Mouse (Mus musculus) yolk sac, embryonic 10.5 days (tissue): Measurements from ENCODE around the gene Lrguk.
A peak's percentile ranks its signal among the peaks of the same experiment; 100 is the strongest.

Source experiments
- DNase-seq: peaks from one replicate; pipeline ENCODE4 v3.0.0-alpha.2; 2017; ENCODE audit warnings: low spot score

Gene Lrguk

DNA sequence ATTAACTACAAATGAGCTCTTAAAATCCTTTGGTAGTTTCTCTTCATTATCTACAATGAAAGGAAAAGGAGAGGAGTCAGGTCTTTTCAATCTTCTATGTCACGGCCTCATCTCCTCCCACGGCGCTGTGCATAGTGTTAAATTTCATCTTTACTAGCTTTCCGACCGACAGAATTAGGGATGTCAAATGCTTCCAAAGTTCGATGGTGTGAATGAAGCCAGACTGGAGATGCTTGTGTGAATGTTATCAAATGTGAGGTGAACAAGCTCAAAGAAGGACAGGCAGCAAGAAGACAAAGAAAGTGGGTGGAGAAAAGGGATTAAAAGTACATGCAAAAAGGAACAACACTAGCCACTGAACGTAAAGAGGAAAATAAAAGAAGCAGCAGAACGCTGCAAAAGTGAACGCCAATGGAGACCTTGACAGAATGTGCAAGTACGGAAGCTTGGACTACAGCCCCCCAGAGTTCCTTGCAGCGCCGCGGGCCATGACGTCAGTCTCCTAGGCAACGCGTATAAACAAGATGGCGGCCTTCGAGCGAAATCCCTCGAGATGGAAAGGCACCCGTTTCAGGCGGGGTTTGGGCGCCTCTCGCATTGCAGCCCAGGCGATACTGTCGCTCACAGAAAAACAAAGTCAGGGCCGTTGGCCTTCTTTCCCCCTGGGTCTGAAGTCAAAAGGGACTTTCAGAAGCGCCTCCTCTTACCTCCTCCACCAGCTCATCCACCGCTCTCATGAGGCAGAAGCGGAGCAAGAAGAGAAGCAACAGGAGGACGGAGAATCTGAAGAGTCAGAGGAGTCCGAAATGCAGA lies at the start of gene Lrguk:
Gene Lrguk, plus strand, starts transcription at position 516 of the 813 bp plus-strand sequence.
- DNase-seq = peak; percentile 85

DNA sequence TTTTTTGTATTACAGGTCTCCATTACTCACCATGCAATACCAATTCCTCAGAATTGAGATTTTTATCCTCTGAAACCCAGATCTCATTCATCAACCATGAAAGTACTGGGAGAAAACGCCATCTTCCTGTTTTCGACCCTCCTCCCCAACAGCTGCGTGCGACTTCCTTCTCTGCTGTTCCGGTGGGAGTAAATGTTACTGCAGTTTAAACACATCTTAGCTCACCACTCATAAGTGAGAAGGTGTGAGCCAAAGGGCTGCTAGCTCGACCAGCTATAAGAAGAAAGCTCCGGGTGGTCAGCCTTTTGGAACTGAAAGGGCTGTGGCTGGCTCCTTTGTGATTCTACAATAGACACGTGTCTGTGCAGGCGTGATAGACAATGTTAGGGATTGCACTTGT lies 46.5 kb upstream of the Lrguk start:
- no peak for DNase-seq

DNA sequence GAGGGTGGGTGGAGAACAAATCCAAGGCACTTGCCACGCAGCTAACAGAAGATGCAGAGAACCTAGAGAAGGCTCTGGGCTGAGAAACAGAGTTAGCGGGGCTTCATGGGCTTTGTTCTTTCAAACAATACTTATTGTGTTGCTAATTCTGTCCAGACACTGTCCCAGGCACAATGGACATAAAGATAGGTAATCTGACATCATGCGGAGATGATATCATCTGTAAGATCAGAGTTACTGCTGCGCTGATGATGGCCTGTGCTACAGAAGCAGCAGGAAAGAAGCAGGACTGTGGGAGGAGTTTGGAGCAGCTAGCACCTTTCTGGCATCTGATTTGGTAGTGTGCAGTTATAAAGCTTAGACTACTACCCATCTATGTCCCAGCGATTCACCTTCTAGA lies 42.1 kb upstream of the Lrguk start:
- no peak for DNase-seq

GRCm38 (mm10) chr6:33992213-33993034 lies 36.8 kb upstream of the Lrguk start:
- DNase-seq = no peak

DNA sequence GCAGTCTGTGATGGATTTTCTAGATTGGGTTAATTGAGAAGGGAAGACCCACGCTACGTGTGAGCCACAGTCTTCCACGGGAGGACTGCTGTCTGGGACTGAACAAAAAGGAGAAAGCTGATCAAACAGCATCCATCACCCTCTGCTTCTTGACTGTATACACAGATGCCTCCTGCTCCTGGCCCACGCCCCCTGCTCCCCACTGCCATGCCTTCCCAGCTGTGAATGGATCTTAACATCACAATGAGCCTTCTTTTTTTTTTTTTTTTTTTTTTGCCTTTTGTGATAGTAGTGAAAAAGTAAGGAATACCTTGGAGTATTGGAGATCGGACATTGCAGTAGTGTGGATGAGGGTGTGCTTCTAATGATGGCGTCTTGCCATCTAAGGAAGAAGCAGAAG lies 35.4 kb upstream of the Lrguk start:
- no peak for DNase-seq

DNA sequence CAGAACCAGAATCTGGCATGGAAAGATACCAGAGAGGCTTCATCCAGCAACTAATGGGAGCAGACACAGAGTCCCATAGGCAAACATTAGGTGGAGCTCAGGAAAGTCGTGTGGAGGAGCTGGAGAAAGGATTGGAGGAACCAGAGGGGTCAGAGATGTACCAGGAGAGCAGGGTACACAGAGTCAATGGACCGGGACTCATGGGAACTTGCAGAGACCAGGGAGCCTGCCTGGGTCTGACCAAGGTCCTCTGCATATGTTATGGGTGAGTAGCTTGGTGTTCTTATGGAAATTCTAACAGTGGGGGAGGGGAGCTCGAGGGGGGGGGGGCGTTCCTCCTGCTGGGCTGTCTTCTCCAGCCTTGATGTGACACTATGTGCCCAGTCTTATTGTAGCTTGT lies 30.7 kb upstream of the Lrguk start:
- no peak for DNase-seq

DNA sequence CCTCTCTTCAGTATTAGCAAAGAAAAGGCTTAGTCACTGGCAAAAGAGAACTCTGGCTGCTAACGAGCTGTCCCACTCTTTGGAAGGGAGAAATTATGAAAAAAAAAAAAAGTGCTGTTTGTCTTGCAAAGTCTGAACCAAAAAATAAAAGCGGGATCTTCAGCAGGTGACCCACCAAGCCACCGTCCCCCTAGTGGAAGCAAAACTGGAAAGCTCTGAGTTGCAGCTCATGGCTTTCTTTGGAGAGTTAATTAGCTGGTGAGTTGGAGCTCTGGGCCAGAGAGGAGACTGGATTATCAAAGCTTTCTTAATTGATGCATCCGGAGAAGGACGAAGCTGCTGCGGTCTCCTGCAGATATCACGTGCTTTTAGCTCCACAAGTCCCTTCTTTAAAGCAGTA lies 29.7 kb upstream of the Lrguk start:
- DNase-seq = no peak

- DNase-seq = no peak
Measured at GRCm38 (mm10) chr6:34000644-34001043, 28.6 kb upstream of the Lrguk start.

DNA sequence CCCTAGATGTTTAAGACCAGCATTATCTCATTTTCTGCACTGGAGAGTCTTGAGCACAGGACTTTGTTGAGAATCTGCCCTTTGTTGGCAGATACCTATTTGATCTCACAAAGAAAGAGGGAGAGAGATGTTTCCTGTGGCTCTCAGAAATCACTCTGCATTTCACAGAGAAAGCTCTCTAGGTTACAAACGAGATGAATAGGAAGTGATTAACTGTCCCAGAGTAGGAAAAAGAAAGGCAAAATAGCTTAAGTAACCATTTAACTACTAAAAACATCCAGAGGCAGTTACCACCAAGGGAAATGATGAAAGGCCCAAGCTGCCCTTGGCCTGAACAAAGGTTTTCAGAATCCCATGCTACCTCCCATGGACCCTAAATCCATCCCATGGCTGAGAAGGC lies 26.2 kb upstream of the Lrguk start:
- no peak for DNase-seq

- no peak for DNase-seq
Measured at GRCm38 (mm10) chr6:34013469-34013868, 15.8 kb upstream of the Lrguk start.

DNA sequence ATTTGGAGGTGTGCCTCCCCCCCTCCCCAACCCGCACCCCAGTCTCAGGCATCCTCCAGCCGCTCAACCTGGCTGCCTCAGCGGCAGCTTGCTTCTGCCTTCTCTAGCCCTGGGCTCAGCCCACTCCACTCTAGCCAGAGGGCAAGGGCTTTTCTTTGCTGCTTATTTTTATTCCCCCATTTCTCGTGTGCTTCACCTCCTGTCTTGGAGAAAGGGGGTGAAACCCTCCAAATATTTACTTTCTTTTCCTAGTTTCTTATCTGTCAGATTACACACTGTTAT lies 439 bp downstream of the Lrguk start:
- DNase-seq = no peak

DNA sequence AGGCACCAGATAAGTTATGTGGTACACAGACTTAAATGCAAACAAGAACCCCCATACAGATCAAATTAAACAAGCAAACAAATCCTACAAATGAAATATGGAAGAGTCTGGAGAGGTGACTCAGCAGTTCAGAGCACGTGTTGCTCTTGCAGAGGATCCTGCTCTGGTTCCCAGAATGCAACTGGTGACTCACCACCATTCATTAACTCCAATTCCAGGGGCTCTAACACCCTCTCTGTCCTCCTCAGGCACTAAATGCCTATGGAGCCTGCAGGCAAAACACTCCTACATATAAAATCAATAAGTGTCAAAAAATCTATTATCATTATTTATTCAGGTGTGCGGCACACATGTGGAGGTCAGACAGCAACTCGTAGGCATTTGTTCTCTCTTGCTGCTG lies 4.8 kb downstream of the Lrguk start:
- no peak for DNase-seq

- no peak for DNase-seq
Measured at GRCm38 (mm10) chr6:34034577-34035461, 5.6 kb downstream of the Lrguk start.

GRCm38 (mm10) chr6:34040624-34041235 lies 11.5 kb downstream of the Lrguk start:
- DNase-seq = peak; percentile 55

GRCm38 (mm10) chr6:34041589-34042280 lies 12.5 kb downstream of the Lrguk start:
- DNase-seq = no peak

DNA sequence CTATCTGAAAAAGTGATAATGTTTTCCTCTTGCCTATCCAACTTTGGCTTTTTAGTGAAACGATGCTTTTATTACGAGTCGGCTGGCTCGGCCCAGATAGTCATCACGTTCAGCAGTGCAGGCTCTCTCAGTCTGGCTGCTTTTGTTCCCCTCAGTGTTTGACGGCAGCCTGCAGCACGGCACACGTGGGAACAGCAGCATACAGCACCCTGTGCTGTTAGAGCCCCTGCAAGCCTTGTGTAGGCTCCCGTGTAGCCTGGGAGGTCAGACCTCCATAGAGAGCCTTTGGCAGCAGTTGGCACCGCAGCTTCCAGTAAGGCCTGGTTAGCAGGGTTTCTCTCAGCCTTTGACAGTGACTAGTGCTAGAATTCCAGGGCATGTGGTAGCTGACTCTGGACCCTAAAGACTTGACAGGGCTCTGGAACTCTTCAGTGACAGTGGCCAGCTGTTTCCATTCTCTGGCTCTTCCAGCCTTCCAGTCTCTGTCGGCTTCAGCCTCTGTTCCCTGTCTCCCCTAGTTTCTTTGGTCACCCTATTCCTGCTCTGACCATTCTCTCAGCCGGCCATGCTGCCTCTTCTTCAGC lies 15.1 kb downstream of the Lrguk start:
- DNase-seq = no peak

GRCm38 (mm10) chr6:34044846-34045540 lies 15.7 kb downstream of the Lrguk start:
- DNase-seq = no peak

- peak; percentile 67 for DNase-seq
Measured at GRCm38 (mm10) chr6:34046551-34047186, 17.4 kb downstream of the Lrguk start.

DNA sequence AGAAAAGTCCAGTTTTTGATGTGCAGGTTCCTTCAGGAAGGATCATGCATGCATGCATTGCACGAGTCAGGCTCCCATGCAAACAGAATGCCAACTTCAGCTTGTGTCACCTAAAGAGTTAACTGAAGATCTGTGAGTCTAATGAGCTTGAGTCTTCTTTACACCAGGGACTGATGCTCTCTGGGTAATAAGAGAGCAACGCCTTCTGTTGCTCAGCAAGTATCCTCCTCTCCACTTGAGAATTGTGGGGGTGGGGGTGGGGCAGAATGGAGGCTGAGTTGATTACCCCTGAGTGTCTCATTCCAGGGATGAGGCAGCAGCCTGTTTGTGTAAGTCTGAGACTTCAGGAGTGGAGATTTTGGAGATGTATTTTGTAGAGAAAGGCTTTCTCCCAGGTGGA lies 20.2 kb downstream of the Lrguk start:
- DNase-seq = no peak

DNA sequence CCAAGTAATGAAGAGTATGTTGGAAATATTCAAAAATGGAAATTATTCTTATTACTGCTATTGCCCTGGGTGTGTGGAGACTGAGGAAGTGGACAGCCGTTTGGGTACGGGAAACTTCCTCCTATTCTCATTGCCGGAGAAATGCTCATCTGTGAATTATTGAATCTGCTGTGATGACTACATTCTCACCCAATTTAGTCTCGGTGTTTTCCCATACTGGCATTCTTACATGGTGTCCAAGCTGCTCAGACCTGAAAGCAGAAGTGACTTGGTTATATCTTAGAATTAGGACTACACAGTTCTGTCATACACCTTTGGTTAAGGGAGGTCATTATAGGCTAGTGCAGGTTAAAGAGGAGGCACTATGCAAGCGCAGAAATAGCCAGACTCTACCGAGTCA lies 30.5 kb downstream of the Lrguk start:
- no peak for DNase-seq
